Mouse (Mus musculus) myocyte (in vitro differentiated cells): ENCODE measurements around the gene Anapc13.

Source experiments
- CEBPB ChIP-seq: IDR thresholded peaks from 2 replicates; pipeline ENCODE4 v1.6.1; 2011; ENCODE audit warnings: mild to moderate bottlenecking, moderate library complexity; ENCODE audit not compliant: poor library complexity, insufficient read depth, severe bottlenecking
- E2F4 ChIP-seq: IDR thresholded peaks from one replicate; pipeline ENCODE4 v1.6.1; 2011; ENCODE audit warnings: mild to moderate bottlenecking, control low read depth, moderate library complexity; ENCODE audit not compliant: insufficient read depth
- POLR2A ChIP-seq: IDR thresholded peaks from one replicate; pipeline ENCODE4 v1.6.1; 2011; ENCODE audit warnings: low read depth, mild to moderate bottlenecking, control low read depth, moderate library complexity; ENCODE audit not compliant: insufficient read length
- REST ChIP-seq: IDR thresholded peaks from one replicate; pipeline ENCODE4 v1.6.1; 2011; ENCODE audit warnings: mild to moderate bottlenecking, control low read depth, moderate library complexity; ENCODE audit not compliant: insufficient read depth, insufficient read length
- SRF ChIP-seq: IDR thresholded peaks from one replicate; pipeline ENCODE4 v1.6.1; 2011; ENCODE audit warnings: low read depth; ENCODE audit not compliant: control insufficient read depth, insufficient read length
- TCF3 ChIP-seq: IDR thresholded peaks from one replicate; pipeline ENCODE4 v1.6.1; 2011; ENCODE audit warnings: low read depth, control low read depth; ENCODE audit not compliant: insufficient read length
- USF1 ChIP-seq: IDR thresholded peaks from one replicate; pipeline ENCODE4 v1.6.1; 2011; ENCODE audit warnings: low read depth, mild to moderate bottlenecking, control low read depth, moderate library complexity

GRCm38 (mm10) chr9:102668906-102669305, 42.8 kb downstream of the Anapc13 start:
- TF ChIP-seq E2F4 (no peak), POLR2A (no peak), REST (no peak), TCF3 (no peak), CEBPB (no peak), USF1 (no peak), SRF (no peak)
